Mouse (Mus musculus): Measurements from ENCODE around the gene Gm28897.
"Not testable (repeated sequence)": the region's sequence is repeated elsewhere in the genome, so short reads cannot be mapped to it uniquely, and the experiment has no call there.

Gene Gm28897

GRCm38 (mm10) chrY:80926695-80927094 is at the start of gene Gm28897:
Gene Gm28897, plus strand, starts transcription at chrY:80926995.
- not testable (repeated sequence) for DNase-seq (ENCODE audit: low spot score in 2 of 2)
